Mouse (Mus musculus) cortical plate, adult 2 months (tissue): ENCODE data around the gene Klhl41.

Source experiments
- CTCF ChIP-seq: fragments of 200-500 bp; IDR thresholded peaks from 2 replicates; pipeline ENCODE4 v1.5.1; 2011; ENCODE audit warnings: mild to moderate bottlenecking, control low read depth, low read length; ENCODE audit not compliant: insufficient read depth; ENCODE audit errors: extremely low read depth
- POLR2A ChIP-seq: fragments of 200-500 bp; IDR thresholded peaks from 2 replicates; pipeline ENCODE4 v1.6.1; 2011; ENCODE audit warnings: mild to moderate bottlenecking, low read length, control low read depth; ENCODE audit not compliant: insufficient read depth; ENCODE audit errors: extremely low read depth

- no peak for TF ChIP-seq CTCF
- no peak for TF ChIP-seq POLR2A
Measured at GRCm38 (mm10) chr2:69713626-69714014, 43.7 kb downstream of the Klhl41 start.
